Mouse (Mus musculus) forebrain, embryonic 14.5 days (tissue): Measurements from ENCODE around the gene Tmcc3. TPM values are rescaled to one million over a fixed set of nuclear protein-coding genes. Genes with fewer than 3 reads are reported as not detected.

Experiments used
- ATAC-seq: fragments of 200-750 bp; cut with Nextera tagmentation; 2 replicates; pipeline ENCODE4 v1.8.0; 2017; ENCODE audit warnings: mild to moderate bottlenecking, moderate library complexity
- DNase-seq: peaks from one replicate; pipeline ENCODE4 v3.0.0-alpha.2; 2015; ENCODE audit warnings: low spot score
- H3K27ac ChIP-seq: fragments of 300-500 bp; sonication (generic); 2 replicates; pipeline ENCODE4 v1.5.1; 2014; ENCODE audit warnings: low read depth, mild to moderate bottlenecking, control low read depth, low read length, moderate library complexity
- H3K27me3 ChIP-seq: fragments of 300-500 bp; sonication (generic); replicated peaks from 2 replicates; pipeline ENCODE4 v1.6.1; 2014; ENCODE audit warnings: low read length, control low read depth, mixed read lengths; ENCODE audit not compliant: control insufficient read depth, insufficient read depth
- H3K36me3 ChIP-seq: fragments of 300-500 bp; sonication (generic); 2 replicates; pipeline ENCODE4 v1.6.1; 2014; ENCODE audit warnings: low read length, control low read depth; ENCODE audit not compliant: control insufficient read depth, insufficient read depth
- H3K4me1 ChIP-seq: fragments of 300-500 bp; sonication (generic); 2 replicates; pipeline ENCODE4 v1.6.1; 2014; ENCODE audit warnings: antibody characterized with exemption, low read length, control low read depth; ENCODE audit not compliant: control insufficient read depth, insufficient read depth
- H3K4me2 ChIP-seq: fragments of 300-500 bp; sonication (generic); 2 replicates; pipeline ENCODE4 v1.6.1; 2014; ENCODE audit warnings: mild to moderate bottlenecking, control low read depth, low read length
- H3K4me3 ChIP-seq: fragments of 300-500 bp; sonication (generic); 2 replicates; pipeline ENCODE4 v1.5.1; 2014; ENCODE audit warnings: low read depth, low read length, control low read depth
- H3K9ac ChIP-seq: fragments of 300-500 bp; sonication (generic); 2 replicates; pipeline ENCODE4 v1.6.1; 2014; ENCODE audit warnings: mild to moderate bottlenecking, low read length, control low read depth, moderate library complexity
- H3K9me3 ChIP-seq: fragments of 300-500 bp; sonication (generic); replicated peaks from 2 replicates; pipeline ENCODE4 v1.6.1; 2016; ENCODE audit warnings: low read length, control low read depth, mixed read lengths; ENCODE audit not compliant: control insufficient read depth
- WGBS: fragments of 180-500 bp; shearing (Covaris S2); extraction: QIAGEN DNeasy Blood & Tissue Kit; methylation state at CpG from one replicate; pipeline ENCODE4 v1.1.7; 2014; 5-methylcytosine and 5-hydroxymethylcytosine counted together
- polyA plus RNA-seq: library from polyadenylated mRNA; unstranded; fragments of >200 nt; fragmentation: Nextera tagmentation; extraction: Ambion mirVana; gene quantifications from 2 replicates; pipeline ENCODE4 v1.2.1, GENCODE M21; 2014

Tmcc3 gene
- polyA plus RNA-seq, 1 experiment from 2014 or later, result 5.5 TPM

- H3K4me3 ChIP-seq, result no peak overlapping the region
- DNase-seq (no peak), ATAC-seq (no peak)
- H3K4me1 ChIP-seq, result no peaks in the 10 kb centered on the region
- no peaks in the 10 kb centered on the region for H3K27me3 ChIP-seq
- WGBS, result 93% methylated on average over 7 of the region's 7 CpGs
- H3K4me2 ChIP-seq, result no peak overlapping the region
- no peaks in the 10 kb centered on the region for H3K9me3 ChIP-seq
- no peak overlapping the region for H3K9ac ChIP-seq
- H3K27ac ChIP-seq, result no peak overlapping the region
- no peaks in the 10 kb centered on the region for H3K36me3 ChIP-seq
These were observed 40.6 kb downstream of the Tmcc3 start for GRCm38 (mm10) chr10:94352172-94352876.

GRCm38 (mm10) chr10:94352877-94353853, 41.4 kb downstream of the Tmcc3 start:
- H3K4me3 ChIP-seq, result no peak overlapping the region
- H3K9ac ChIP-seq, result no peak overlapping the region
- no peak overlapping the region for H3K27ac ChIP-seq
- H3K36me3 ChIP-seq, result no peaks in the 10 kb centered on the region
- WGBS, result 90% methylated on average over 9 of the region's 9 CpGs
- ATAC-seq (no peak), DNase-seq (no peak)
- no peaks in the 10 kb centered on the region for H3K27me3 ChIP-seq
- no peaks in the 10 kb centered on the region for H3K9me3 ChIP-seq
- H3K4me1 ChIP-seq, result no peaks in the 10 kb centered on the region
- no peak overlapping the region for H3K4me2 ChIP-seq

- Histone ChIP-seq H3K4me3 (no peak overlapping the region), H3K9me3 (no peaks in the 10 kb centered on the region), H3K36me3 (no peaks in the 10 kb centered on the region), H3K4me2 (no peak overlapping the region), H3K9ac (no peak overlapping the region), H3K27me3 (no peaks in the 10 kb centered on the region), H3K27ac (no peak overlapping the region), H3K4me1 (no peaks in the 10 kb centered on the region)
- DNase-seq (no peak), ATAC-seq (no peak)
- 87% methylated on average over 4 of the region's 4 CpGs for WGBS
These were observed 42.3 kb downstream of the Tmcc3 start for GRCm38 (mm10) chr10:94354005-94354404.

GRCm38 (mm10) chr10:94354427-94354826, 42.7 kb downstream of the Tmcc3 start:
- H3K27ac ChIP-seq, result no peak overlapping the region
- 80% methylated on average over 3 of the region's 3 CpGs for WGBS
- no peak for ATAC-seq

GRCm38 (mm10) chr10:94356504-94357169, 44.9 kb downstream of the Tmcc3 start:
- DNase-seq (no peak), ATAC-seq (no peak)
- Histone ChIP-seq H3K4me2 (no peak overlapping the region), H3K9ac (no peak overlapping the region), H3K9me3 (no peaks in the 10 kb centered on the region), H3K4me3 (no peak overlapping the region), H3K27me3 (no peaks in the 10 kb centered on the region), H3K27ac (no peak overlapping the region), H3K36me3 (no peaks in the 10 kb centered on the region), H3K4me1 (no peaks in the 10 kb centered on the region)
- 94% methylated on average over 13 of the region's 13 CpGs for WGBS

More at GRCm38 (mm10) chr10:94354427-94354826, 42.7 kb downstream of the Tmcc3 start:
- Histone ChIP-seq H3K4me1 (no peaks in the 10 kb centered on the region), H3K4me3 (no peak overlapping the region), H3K9ac (no peak overlapping the region), H3K36me3 (no peaks in the 10 kb centered on the region), H3K4me2 (no peak overlapping the region), H3K9me3 (no peaks in the 10 kb centered on the region), H3K27me3 (no peaks in the 10 kb centered on the region)
- DNase-seq, result no peak

GRCm38 (mm10) chr10:94360664-94361063, 48.9 kb downstream of the Tmcc3 start:
- Histone ChIP-seq H3K4me3 (no peak overlapping the region), H3K4me1 (no peaks in the 10 kb centered on the region), H3K27me3 (no peaks in the 10 kb centered on the region), H3K4me2 (no peak overlapping the region), H3K9me3 (no peaks in the 10 kb centered on the region), H3K36me3 (no peaks in the 10 kb centered on the region), H3K9ac (no peak overlapping the region), H3K27ac (no peak overlapping the region)
- no peak for ATAC-seq
- WGBS, result 67% methylated on average over 1 of the region's 1 CpGs
- no peak for DNase-seq

- Histone ChIP-seq H3K27me3 (no peaks in the 10 kb centered on the region), H3K9me3 (no peaks in the 10 kb centered on the region), H3K4me2 (no peak overlapping the region), H3K4me3 (no peak overlapping the region), H3K9ac (no peak overlapping the region), H3K4me1 (no peaks in the 10 kb centered on the region), H3K27ac (no peak overlapping the region; the same call in 1 of the 2 replicates), H3K36me3 (no peaks in the 10 kb centered on the region)
- ATAC-seq (no peak), DNase-seq (peak; percentile 39)
- 56% methylated on average over 2 of the region's 2 CpGs for WGBS
These were observed 59.5 kb downstream of the Tmcc3 start for GRCm38 (mm10) chr10:94371293-94371692.

- DNase-seq, result no peak
- H3K4me2 ChIP-seq, result no peak overlapping the region
- H3K27ac ChIP-seq, result no peak overlapping the region
- no peak for ATAC-seq
- 66% methylated on average over 4 of the region's 4 CpGs for WGBS
- no peaks in the 10 kb centered on the region for H3K36me3 ChIP-seq
- H3K9ac ChIP-seq, result no peak overlapping the region
- H3K27me3 ChIP-seq, result no peaks in the 10 kb centered on the region
- no peak overlapping the region for H3K4me3 ChIP-seq
- H3K9me3 ChIP-seq, result no peaks in the 10 kb centered on the region
- H3K4me1 ChIP-seq, result no peaks in the 10 kb centered on the region
These were observed 65.2 kb downstream of the Tmcc3 start for GRCm38 (mm10) chr10:94376941-94377340.
